Mouse (Mus musculus): Measurements from ENCODE around the gene Rspry1.
A peak's percentile ranks its signal among the peaks of the same experiment; 100 is the strongest.

Rspry1 gene

GRCm38 (mm10) chr8:94601607-94602385, at the start of gene Rspry1, which contains the start of gene Fam192a:
Gene Rspry1 (plus strand): TSS chr8:94601937.
Gene Fam192a (minus strand): TSS chr8:94601997.
- peak; percentile 100 for DNase-seq (ENCODE audit: low read depth, low spot score)

GRCm38 (mm10) chr8:94552696-94553095, 49.0 kb upstream of the Rspry1 start:
- DNase-seq (ENCODE audit: low read depth, low spot score), result no peak

GRCm38 (mm10) chr8:94557281-94557680, 44.5 kb upstream of the Rspry1 start:
- no peak for DNase-seq (ENCODE audit: low read depth, low spot score)

- DNase-seq (ENCODE audit: low read depth, low spot score), result no peak
Observed at GRCm38 (mm10) chr8:94561256-94561655, 40.5 kb upstream of the Rspry1 start.

GRCm38 (mm10) chr8:94564421-94564820, 37.3 kb upstream of the Rspry1 start:
- DNase-seq (ENCODE audit: low read depth, low spot score), result no peak

- DNase-seq (ENCODE audit: low read depth, low spot score), result no peak
Observed at GRCm38 (mm10) chr8:94566033-94566432, 35.7 kb upstream of the Rspry1 start.

GRCm38 (mm10) chr8:94566446-94567158, 35.1 kb upstream of the Rspry1 start:
- no peak for DNase-seq (ENCODE audit: low read depth, low spot score)

GRCm38 (mm10) chr8:94567159-94567849, 34.4 kb upstream of the Rspry1 start:
- no peak for DNase-seq (ENCODE audit: low read depth, low spot score)

GRCm38 (mm10) chr8:94568098-94568497, 33.6 kb upstream of the Rspry1 start:
- no peak for DNase-seq (ENCODE audit: low read depth, low spot score)

- DNase-seq (ENCODE audit: low read depth, low spot score), result no peak
Observed at GRCm38 (mm10) chr8:94569419-94569818, 32.3 kb upstream of the Rspry1 start.

- peak; percentile 44 for DNase-seq (ENCODE audit: low read depth, low spot score)
Observed at GRCm38 (mm10) chr8:94571896-94572295, 29.8 kb upstream of the Rspry1 start.

- DNase-seq (ENCODE audit: low read depth, low spot score), result no peak
Observed at GRCm38 (mm10) chr8:94574159-94574907, 27.4 kb upstream of the Rspry1 start.

- DNase-seq (ENCODE audit: low read depth, low spot score), result no peak
Observed at GRCm38 (mm10) chr8:94575148-94575547, 26.6 kb upstream of the Rspry1 start.

- DNase-seq (ENCODE audit: low read depth, low spot score), result no peak
Observed at GRCm38 (mm10) chr8:94581820-94582483, 19.8 kb upstream of the Rspry1 start.

GRCm38 (mm10) chr8:94582569-94582968, 19.2 kb upstream of the Rspry1 start:
- DNase-seq (ENCODE audit: low read depth, low spot score), result peak; percentile 65

GRCm38 (mm10) chr8:94584238-94584817, 17.4 kb upstream of the Rspry1 start:
- DNase-seq (ENCODE audit: low read depth, low spot score), result peak; percentile 45

GRCm38 (mm10) chr8:94591691-94592090, 10.0 kb upstream of the Rspry1 start:
- DNase-seq (ENCODE audit: low read depth, low spot score), result no peak

GRCm38 (mm10) chr8:94594211-94594610, 7.5 kb upstream of the Rspry1 start:
- no peak for DNase-seq (ENCODE audit: low read depth, low spot score)

GRCm38 (mm10) chr8:94600478-94600877, 1.3 kb upstream of the Rspry1 start:
- no peak for DNase-seq (ENCODE audit: low read depth, low spot score)

GRCm38 (mm10) chr8:94601034-94601606, 617 bp upstream of the Rspry1 start:
- DNase-seq (ENCODE audit: low read depth, low spot score), result no peak
